Mouse (Mus musculus) kidney, adult 10 weeks (tissue): Measurements from ENCODE around the gene Mylpf. TPM values are rescaled to one million over a fixed set of nuclear protein-coding genes. Genes with fewer than 3 reads are reported as not detected.

Source experiments
- polyA plus RNA-seq: library from polyadenylated mRNA; stranded (reverse); fragments of 350-450 nt; fragmentation: Illumina TruSeq; extraction: RNeasy Lipid Tissue Mini Kit (QIAGEN cat#74804); gene quantifications from one replicate; pipeline ENCODE4 v1.2.3, GENCODE M21; 2014; ENCODE audit warnings: low read depth, low replicate concordance

The Mylpf gene
- not detected for polyA plus RNA-seq

DNA sequence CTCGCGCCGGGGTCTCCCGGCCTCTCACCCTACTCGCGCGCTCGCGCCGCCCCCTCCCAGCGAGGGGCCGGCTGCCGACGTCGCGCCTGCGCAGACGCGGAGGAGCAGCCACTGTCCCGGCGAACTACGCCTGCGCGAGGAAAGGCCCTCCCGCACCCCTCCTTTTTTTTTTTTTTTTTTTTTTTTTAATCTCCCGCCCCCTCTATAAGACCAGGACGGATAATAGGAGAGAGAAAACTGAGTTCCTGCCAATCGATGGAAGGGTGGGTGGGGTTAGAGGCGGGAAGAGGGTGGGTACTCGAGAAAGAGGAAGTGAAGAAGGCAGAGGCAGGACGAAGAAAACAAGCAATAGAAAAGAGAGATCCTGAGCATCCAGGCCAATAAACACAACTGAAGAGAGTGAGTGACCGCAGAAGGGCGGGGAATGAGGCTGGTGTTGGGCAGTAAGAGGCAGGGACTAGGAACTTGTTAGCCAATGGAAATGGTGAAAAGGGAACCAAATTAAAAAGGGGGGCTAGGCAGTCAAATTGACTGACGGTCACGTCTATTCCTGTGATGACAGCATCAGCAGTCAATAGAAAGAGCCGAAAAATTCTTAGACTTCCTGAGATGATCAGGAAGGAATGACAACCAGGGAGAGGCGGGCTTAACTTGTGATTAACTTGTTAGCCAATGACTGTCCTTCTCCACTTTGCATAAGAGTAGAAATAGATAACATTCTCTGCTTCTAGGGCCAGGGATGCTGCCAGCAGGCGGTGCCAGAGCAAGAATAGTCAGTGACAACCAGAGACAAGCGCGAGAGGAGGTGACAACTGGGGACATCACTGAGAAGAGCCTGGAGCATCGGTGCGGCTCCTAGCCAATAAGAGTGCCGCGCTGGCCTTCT is at the start of gene Mylpf:
Gene Mylpf (plus strand): TSS at position 338 of the 886 bp plus-strand sequence.

DNA sequence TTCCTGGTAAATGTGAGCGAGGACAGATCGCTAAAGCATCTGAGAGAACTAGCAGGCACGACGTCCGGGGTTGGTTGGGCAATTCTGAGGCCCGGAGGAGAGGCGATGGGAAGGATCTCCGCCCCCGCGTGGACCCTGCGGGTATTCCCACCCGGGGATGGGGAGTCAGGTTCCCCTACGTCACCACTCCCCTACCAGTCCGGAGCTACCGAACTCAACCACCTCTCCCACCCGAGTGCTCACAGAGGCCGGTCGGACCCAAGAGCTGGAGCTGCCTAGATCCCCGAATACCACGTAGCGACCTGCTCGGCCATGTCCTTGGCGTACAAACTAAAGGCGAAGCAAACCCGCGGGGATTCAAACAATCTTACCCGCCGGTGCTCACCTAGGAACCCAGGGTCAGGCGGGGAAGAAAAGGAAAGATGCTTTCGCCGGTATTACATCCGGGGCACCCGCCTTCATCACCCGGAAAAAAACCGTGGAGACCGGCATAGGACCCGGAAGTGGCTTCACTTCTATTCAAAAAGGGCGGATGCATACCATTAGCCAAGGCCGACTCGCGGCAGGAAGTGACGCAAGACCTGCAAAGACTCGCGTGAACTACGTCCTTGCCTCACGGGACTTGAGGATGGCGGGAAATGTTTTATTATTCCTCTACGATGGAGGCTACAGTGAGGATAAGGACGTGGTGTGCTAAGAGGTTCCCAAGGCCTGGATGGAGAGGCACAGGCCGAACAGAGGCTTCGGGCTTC is 13.0 kb upstream of the Mylpf start, which contains the start of gene Cd2bp2:
Gene Cd2bp2 (minus strand): TSS at position 507 of the 752 bp plus-strand sequence.

DNA sequence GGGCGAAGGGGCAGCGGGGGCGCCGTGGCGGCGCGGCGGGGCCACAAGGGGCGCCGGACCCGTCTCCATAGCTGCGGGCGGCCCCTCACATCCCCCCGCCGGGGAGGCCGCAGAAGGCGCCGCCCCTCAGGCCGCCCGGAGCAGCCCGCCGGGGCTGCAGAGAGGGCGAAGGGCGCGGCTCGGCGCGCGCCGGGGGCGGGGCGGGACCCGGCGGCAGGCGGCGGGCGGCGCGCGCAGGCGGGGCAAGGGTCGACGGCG is 466 bp upstream of the Mylpf start, which contains the start of gene Tbc1d10b:
Gene Tbc1d10b (minus strand): TSS at position 174 of the 258 bp plus-strand sequence.

DNA sequence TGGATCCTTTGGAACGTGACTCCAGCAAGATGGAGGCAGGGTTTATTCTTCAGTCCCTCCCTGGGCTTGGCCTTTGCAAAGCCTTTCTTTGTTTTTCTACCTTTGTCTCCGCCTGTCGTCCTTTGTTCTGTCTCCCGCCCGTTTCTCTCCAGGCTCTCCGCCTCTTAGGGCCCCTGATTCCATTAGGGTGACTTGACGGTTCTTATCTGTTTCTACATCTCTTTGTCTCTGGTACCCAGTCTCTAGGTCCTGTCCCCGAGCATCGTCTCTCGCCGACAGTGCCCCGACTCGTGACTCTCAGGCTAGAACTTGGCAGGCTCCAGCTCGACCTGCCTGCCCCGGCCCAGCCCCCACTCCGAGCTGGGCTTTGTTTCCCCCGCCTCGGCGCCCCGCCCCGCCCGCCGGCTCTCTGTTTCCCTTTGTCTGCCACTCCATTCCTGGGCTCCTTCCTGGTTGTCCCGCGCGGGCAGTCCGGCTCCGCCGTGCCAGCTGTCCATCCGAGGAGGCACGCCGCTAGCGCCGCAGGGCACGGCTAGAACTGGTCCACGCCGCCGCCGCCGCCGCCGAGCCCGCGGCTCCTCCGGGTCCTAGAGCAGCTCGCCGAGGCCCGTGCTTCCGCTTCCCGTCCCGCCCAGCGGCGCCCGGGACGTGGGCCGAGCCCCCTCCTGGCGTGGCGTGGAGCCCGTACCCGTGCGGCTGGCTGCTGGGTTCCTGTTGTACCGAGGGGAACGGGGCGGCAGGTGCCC is 24.1 kb downstream of the Mylpf start, which contains the start of the genes Zfp553 and Sept1:
Gene Zfp553 (plus strand): TSS at position 440 of the 746 bp plus-strand sequence.
Gene Sept1 (minus strand): TSS at position 509 of the 746 bp plus-strand sequence.

DNA sequence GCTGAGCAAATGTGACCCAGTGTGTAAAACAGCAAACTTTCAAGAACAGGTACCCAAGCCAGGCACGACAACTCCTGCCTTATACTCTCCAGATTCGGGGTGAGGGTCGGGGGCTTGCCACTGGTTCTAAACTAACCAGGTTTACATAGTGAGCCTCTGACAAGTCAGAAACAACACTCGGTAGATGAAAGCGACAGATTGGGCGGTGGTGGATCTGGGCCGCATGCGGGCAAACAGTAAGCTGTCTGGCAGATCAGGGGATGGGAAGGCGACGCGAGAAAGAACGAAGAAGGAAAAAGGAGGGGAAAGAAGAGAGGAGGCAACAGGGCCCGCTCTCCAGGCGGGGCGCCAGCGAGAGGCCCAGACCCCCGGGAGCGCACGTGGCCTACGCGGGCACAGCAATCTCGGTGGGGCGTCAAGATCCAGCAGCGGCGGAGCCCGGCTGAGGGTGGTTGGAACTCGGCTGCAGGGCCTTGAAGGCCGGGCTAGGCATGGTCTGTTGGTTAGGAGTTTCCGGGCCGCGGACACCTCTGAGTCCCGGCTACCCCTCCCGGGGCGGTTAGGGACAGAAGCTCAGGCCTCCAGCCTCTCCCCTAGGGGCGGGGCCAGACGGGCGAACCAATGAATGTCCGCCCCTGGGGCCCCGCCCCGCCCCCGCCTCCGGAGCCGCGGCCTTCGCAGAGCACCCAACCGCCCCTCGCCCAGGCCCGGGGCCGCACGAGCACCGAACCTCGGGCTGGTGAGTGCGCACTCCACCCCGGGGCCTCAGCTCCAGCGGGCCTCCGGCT is 35.4 kb downstream of the Mylpf start, which contains the start of gene Zfp771:
Gene Zfp771 (plus strand): TSS at position 405 of the 788 bp plus-strand sequence.

DNA sequence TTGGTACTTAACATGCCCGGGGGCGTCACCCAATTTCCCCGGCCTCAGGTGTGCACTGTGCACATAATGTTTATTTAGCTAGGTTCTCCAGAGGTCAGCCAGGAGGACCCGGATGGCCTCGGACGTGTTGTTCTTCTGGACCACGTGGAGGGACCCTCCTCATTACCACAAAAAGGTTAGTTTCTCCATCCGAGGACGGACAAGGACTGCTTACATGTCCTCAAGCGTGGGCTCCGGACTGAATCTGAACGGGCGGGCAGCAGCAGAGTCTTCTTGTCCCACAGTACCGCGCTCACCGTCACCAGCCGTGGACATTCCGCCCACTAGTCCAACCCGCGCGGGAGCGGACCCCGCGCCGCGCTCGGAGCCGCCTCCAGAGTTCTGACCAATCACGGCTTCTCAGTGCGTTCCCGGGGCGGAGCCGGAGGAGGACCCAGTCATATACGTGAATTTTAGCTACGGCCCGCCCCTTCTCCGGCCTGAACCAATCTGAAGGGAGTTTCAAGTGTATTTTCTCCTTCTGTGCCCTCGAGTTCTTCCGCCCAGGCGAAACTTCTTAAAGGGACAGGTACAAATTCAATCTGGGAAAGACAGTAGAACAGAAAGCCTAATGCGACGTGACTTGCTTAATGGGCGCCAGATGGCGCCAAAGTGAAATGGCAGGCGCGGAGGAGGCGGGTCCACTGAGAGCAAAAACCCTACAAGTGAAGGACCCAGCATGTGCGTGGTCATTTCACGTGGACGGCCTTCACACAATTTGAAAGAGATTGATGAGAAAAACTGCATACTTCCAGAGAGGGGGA is 51.8 kb downstream of the Mylpf start, which contains the start of gene Dctpp1:
Gene Dctpp1 (minus strand): TSS at position 401 of the 803 bp plus-strand sequence.

Other genes with a start within 250 kb of the Mylpf start
- gene Cdipt, start 233.0 kb upstream of the Mylpf start, polyA plus RNA-seq, result 10.3 TPM
- not detected for gene Cdiptos, start 232.8 kb upstream of the Mylpf start, polyA plus RNA-seq
- gene Mvp, start 194.3 kb upstream of the Mylpf start, polyA plus RNA-seq, result 0.53 TPM
- not detected for gene Pagr1b, start 192.4 kb upstream of the Mylpf start, polyA plus RNA-seq
- not detected for gene Pagr1a, start 191.5 kb upstream of the Mylpf start, polyA plus RNA-seq
- gene Gm42742, start 187.8 kb upstream of the Mylpf start, polyA plus RNA-seq, result 0.61 TPM
- not detected for gene Prrt2, start 187.7 kb upstream of the Mylpf start, polyA plus RNA-seq
- gene Maz, start 181.9 kb upstream of the Mylpf start, polyA plus RNA-seq, result 15.0 TPM
- not detected for gene Kif22, start 166.4 kb upstream of the Mylpf start, polyA plus RNA-seq
- gene Zg16, start 121.6 kb upstream of the Mylpf start, polyA plus RNA-seq, result not detected
- 0.73 TPM for gene AI467606, start 117.5 kb upstream of the Mylpf start, polyA plus RNA-seq
- 22.6 TPM for gene Qprt, start 86.7 kb upstream of the Mylpf start, polyA plus RNA-seq
- gene Spn, start 71.1 kb upstream of the Mylpf start, polyA plus RNA-seq, result 0.65 TPM
- gene Cd2bp2, start 12.8 kb upstream of the Mylpf start, polyA plus RNA-seq, result 11.2 TPM
- gene Tbc1d10b, start 422 bp upstream of the Mylpf start, polyA plus RNA-seq, result 1.9 TPM
- gene Zfp553, start 24.2 kb downstream of the Mylpf start, polyA plus RNA-seq, result 1.3 TPM
- not detected for gene Sept1, start 24.2 kb downstream of the Mylpf start, polyA plus RNA-seq
- not detected for gene Zfp771, start 35.4 kb downstream of the Mylpf start, polyA plus RNA-seq
- gene Dctpp1, start 51.8 kb downstream of the Mylpf start, polyA plus RNA-seq, result not detected
- 208 TPM for gene Sephs2, start 65.2 kb downstream of the Mylpf start, polyA plus RNA-seq
- gene Itgal, start 87.4 kb downstream of the Mylpf start, polyA plus RNA-seq, result 0.16 TPM
- gene Zfp768, start 136.7 kb downstream of the Mylpf start, polyA plus RNA-seq, result 4.7 TPM
- 1.6 TPM for gene Zfp747, start 167.2 kb downstream of the Mylpf start, polyA plus RNA-seq
- 0.97 TPM for gene 9130019O22Rik, start 178.3 kb downstream of the Mylpf start, polyA plus RNA-seq
- gene E430018J23Rik, start 184.7 kb downstream of the Mylpf start, polyA plus RNA-seq, result 0.69 TPM
- 2.5 TPM for gene Zfp764, start 197.9 kb downstream of the Mylpf start, polyA plus RNA-seq
- 0.89 TPM for gene Zfp688, start 213.2 kb downstream of the Mylpf start, polyA plus RNA-seq
- 0.89 TPM for gene Zfp689, start 240.3 kb downstream of the Mylpf start, polyA plus RNA-seq